Mouse (Mus musculus) hindbrain, embryonic 10.5 days (tissue): ENCODE data around the gene Oser1. TPM values are rescaled to one million over a fixed set of nuclear protein-coding genes. Genes with fewer than 3 reads are reported as not detected.
"Not testable (repeated sequence)": the region's sequence is repeated elsewhere in the genome, so short reads cannot be mapped to it uniquely, and the experiment has no call there.

ENCODE experiments used
- DNase-seq: peaks from one replicate; pipeline ENCODE4 v3.0.0-alpha.2; 2017; ENCODE audit warnings: low spot score
- H3K27ac ChIP-seq: fragments of 300-500 bp; sonication (generic); 2 replicates; pipeline ENCODE4 v1.5.1; 2016; ENCODE audit warnings: mild to moderate bottlenecking, moderate library complexity
- H3K27me3 ChIP-seq: fragments of 300-500 bp; sonication (generic); 2 replicates; pipeline ENCODE4 v1.6.1; 2016; ENCODE audit warnings: mild to moderate bottlenecking; ENCODE audit not compliant: poor library complexity, insufficient read depth, severe bottlenecking
- H3K36me3 ChIP-seq: fragments of 300-500 bp; sonication (generic); 2 replicates; pipeline ENCODE4 v1.6.1; 2016; ENCODE audit warnings: mild to moderate bottlenecking, moderate library complexity
- H3K4me1 ChIP-seq: fragments of 300-500 bp; sonication (generic); replicated peaks from 2 replicates; pipeline ENCODE4 v1.6.1; 2016; ENCODE audit warnings: mild to moderate bottlenecking
- H3K4me3 ChIP-seq: fragments of 300-500 bp; sonication (generic); 2 replicates; pipeline ENCODE4 v1.5.1; 2016; ENCODE audit warnings: mild to moderate bottlenecking, moderate library complexity
- H3K9me3 ChIP-seq: fragments of 300-500 bp; sonication (generic); 2 replicates; pipeline ENCODE4 v1.6.1; 2016; ENCODE audit warnings: mild to moderate bottlenecking, moderate library complexity
- WGBS: fragments of 180-500 bp; shearing (Covaris S2); methylation state at CpG from one replicate; pipeline ENCODE4 v1.1.7; 2016; 5-methylcytosine and 5-hydroxymethylcytosine counted together
- polyA plus RNA-seq: library from polyadenylated mRNA; unstranded; fragments of >200 nt; fragmentation: Nextera tagmentation; extraction: Ambion mirVana; gene quantifications from 2 replicates; pipeline ENCODE4 v1.2.1, GENCODE M21; 2016

Oser1 gene
- polyA plus RNA-seq, 1 experiment from 2014 or later, result 89.2 TPM

DNA sequence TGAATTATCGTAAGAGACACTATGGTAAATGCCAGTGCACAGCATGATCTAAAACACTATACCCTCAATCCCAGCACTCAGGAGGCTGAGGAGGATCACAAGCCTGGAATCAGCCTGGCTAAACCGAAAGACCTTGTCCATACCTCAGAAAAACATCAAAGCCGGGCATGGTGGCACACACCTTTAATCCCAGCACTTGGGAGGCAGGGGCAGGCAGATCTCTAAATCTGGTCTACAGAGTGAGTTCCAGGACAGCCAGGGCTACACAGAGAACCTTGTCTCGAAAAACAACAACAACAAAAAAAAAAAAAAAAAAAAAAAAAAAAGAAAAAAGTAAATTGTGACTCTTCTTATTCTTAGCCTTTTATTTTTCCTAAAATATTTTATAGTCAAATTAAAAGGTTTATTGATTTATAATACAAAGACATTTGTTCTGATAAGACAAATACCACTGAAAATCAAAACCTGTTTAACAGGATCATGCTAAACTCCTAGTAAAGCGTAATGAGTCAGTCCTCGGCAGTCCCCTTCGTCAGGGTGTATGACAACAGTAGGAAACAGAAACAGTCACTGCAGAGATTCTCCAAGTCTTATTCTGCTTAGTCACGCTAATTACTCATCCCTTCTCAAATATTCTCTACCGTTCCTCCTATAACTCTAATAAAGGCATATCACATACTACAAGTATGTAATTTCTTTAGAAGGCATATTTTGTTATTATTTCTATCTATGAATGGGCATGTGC lies 11.5 kb downstream of the Oser1 start:
- H3K27me3 ChIP-seq, result no peaks in the 10 kb centered on the region
- H3K4me1 ChIP-seq, result peaks cover 7% of the 10 kb centered on the region
- H3K27ac ChIP-seq, result no peak overlapping the region
- H3K36me3 ChIP-seq, result peaks cover 69% of the 10 kb centered on the region
- WGBS, result 95% methylated on average over 9 of the region's 9 CpGs
- H3K9me3 ChIP-seq, result no peaks in the 10 kb centered on the region
- no peak overlapping the region for H3K4me3 ChIP-seq
- DNase-seq, result no peak

- Histone ChIP-seq H3K27ac (no peak overlapping the region), H3K36me3 (peaks cover 74% of the 10 kb centered on the region), H3K27me3 (no peaks in the 10 kb centered on the region), H3K9me3 (no peaks in the 10 kb centered on the region), H3K4me1 (peaks cover 1% of the 10 kb centered on the region), H3K4me3 (no peak overlapping the region)
- DNase-seq, result no peak
- WGBS, result 95% methylated on average over 4 of the region's 4 CpGs
These were observed 12.1 kb downstream of the Oser1 start for GRCm38 (mm10) chr2:163412419-163412818.

DNA sequence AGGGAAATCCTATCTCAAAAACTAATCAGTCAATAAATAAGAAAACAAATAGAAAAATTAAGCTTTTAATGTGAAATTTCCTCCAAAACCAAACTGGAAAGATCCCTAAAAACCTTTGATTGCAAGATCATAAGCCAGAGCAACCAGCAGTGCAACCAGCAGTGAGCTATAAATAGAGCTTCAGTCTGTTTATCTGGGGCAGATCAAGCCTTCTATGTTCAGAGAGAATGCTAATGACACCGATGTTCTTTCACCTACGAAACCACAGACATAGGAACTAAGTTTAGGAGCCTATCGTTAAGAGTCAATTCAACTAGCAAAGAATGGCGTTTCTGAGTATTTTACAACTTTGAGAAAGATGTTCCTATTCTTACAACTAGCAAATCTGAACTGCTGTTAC lies 12.7 kb downstream of the Oser1 start:
- Histone ChIP-seq H3K27ac (no peak overlapping the region), H3K4me1 (no peaks in the 10 kb centered on the region), H3K27me3 (no peaks in the 10 kb centered on the region), H3K9me3 (no peaks in the 10 kb centered on the region), H3K4me3 (no peak overlapping the region), H3K36me3 (peaks cover 80% of the 10 kb centered on the region)
- DNase-seq, result no peak
- 95% methylated on average over 4 of the region's 4 CpGs for WGBS

- not testable (repeated sequence) for H3K9me3 ChIP-seq, H3K27me3 ChIP-seq, H3K4me3 ChIP-seq, H3K27ac ChIP-seq, DNase-seq, H3K4me1 ChIP-seq
- peaks cover 81% of the 10 kb centered on the region for H3K36me3 ChIP-seq
- 96% methylated on average over 3 of the region's 3 CpGs for WGBS
These were observed 13.2 kb downstream of the Oser1 start for GRCm38 (mm10) chr2:163411344-163411743.

DNA sequence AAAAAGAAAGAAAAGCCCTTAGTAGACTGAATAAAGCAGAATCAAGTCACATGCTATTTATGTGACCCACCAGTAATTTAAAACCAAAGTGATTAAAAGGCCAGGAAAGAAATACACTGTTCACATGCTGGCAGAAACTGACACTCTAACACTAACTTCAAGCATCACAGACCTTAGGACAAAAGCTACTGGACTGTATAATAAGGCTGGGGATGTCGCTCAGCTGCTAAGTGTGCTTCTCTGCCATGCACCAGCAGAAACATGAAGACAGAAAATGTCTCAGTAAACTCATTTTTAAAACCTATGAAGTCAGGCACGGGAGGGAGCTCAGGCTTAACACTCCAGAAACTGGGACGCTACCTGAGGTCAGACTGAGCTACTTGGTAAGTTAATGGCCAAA lies 14.3 kb downstream of the Oser1 start:
- WGBS, result 92% methylated on average over 3 of the region's 3 CpGs
- no peaks in the 10 kb centered on the region for H3K9me3 ChIP-seq
- H3K36me3 ChIP-seq, result peaks cover 86% of the 10 kb centered on the region
- H3K4me3 ChIP-seq, result no peak overlapping the region
- no peak overlapping the region for H3K27ac ChIP-seq
- H3K27me3 ChIP-seq, result no peaks in the 10 kb centered on the region
- H3K4me1 ChIP-seq, result no peaks in the 10 kb centered on the region
- no peak for DNase-seq

DNA sequence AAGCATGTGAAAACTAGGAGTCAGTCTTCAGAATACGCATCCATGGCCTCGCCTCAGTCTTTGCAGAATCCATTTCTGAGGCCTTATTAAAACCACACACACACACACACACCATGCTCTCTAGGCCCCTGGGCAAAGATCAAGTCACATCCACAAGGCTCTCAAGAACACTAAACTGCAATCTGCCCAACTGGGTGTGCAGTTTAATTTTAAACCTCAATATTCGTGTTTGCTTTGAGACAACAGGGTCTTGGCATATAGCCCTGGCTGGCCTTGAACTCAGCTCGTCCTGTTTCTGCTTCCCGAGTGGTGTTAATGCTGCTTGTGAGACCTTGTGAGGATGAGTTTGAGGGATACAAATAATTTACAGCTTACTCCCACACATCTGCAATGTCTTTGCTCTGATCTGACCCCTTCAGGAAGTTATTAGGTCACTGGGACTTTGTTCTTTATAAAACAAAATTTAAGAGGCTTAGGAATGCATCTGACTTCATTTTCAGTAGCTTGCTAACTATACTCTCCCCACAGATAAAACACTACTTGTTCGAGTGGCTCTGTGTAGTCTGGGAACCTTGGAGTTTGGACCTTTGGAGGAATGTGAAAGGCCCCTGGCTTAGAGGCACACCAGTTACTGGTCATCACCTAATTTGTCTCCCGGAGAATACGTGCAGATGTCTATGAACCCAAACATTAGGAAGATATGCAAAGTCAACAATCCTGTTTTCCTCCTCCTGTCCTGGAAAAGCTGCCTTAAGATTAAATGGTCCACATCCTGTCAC lies 20.3 kb downstream of the Oser1 start:
- H3K4me1 ChIP-seq, result no peaks in the 10 kb centered on the region
- 88% methylated on average over 8 of the region's 8 CpGs for WGBS

DNA sequence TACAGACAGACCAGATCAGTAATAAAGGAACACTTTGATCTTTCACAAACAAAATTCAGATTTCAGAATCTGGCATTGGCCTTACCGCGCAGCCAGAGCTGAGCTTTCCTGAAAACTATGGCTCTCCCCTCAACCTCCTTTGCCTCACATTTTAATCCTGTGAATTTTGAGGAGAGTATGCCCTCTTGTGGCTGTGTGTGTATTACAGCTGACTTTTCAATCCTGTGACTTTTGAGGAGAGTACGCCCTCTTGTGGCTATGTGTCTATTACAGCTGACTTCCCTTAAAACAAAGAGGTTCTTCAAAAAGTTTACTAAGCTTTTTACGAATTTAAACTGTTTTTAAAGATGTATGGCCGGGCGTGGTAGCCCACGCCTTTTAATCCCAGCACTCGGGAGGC lies 23.3 kb downstream of the Oser1 start:
- H3K4me1 ChIP-seq, result peaks cover 13% of the 10 kb centered on the region
- no peaks in the 10 kb centered on the region for H3K9me3 ChIP-seq
- no peak overlapping the region for H3K27ac ChIP-seq
- 13% methylated on average over 8 of the region's 8 CpGs for WGBS
- H3K4me3 ChIP-seq, result no peak overlapping the region
- no peaks in the 10 kb centered on the region for H3K27me3 ChIP-seq
- DNase-seq, result peak; percentile 76
- H3K36me3 ChIP-seq, result peaks cover 14% of the 10 kb centered on the region

More for the DNA sequence above, 20.3 kb downstream of the Oser1 start:
- H3K36me3 ChIP-seq, result peaks cover 38% of the 10 kb centered on the region
- no peak overlapping the region for H3K4me3 ChIP-seq
- no peak for DNase-seq
- H3K27me3 ChIP-seq, result no peaks in the 10 kb centered on the region
- no peaks in the 10 kb centered on the region for H3K9me3 ChIP-seq
- H3K27ac ChIP-seq, result no peak overlapping the region

GRCm38 (mm10) chr2:163399222-163399621 lies 25.3 kb downstream of the Oser1 start:
- H3K9me3 ChIP-seq, result no peaks in the 10 kb centered on the region
- no peak overlapping the region for H3K4me3 ChIP-seq
- H3K36me3 ChIP-seq, result no peaks in the 10 kb centered on the region
- 81% methylated on average over 8 of the region's 8 CpGs for WGBS
- no peak overlapping the region for H3K27ac ChIP-seq
- DNase-seq, result no peak
- H3K4me1 ChIP-seq, result peaks cover 13% of the 10 kb centered on the region
- no peaks in the 10 kb centered on the region for H3K27me3 ChIP-seq

DNA sequence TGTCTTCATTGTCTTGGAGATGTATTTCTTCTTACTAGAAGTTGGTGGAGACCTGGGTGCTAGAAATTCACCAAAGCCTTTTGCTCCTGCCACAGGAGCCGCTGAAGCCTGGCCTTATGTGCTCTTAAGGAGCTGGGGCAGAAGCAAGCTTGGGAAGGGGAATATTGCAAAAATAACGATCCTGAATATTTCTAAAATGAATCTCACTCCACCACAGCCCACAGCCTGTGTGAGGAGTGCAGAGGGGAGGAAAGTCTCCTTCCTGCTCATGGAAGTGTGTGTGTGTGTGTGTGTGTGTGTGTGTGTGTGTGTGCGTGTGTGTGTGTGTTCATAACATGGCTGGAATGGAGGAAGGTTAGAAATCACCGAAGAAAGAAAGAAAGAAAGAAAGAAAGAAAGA lies 25.7 kb downstream of the Oser1 start:
- H3K27me3 ChIP-seq, result no peaks in the 10 kb centered on the region
- WGBS, result 89% methylated on average over 4 of the region's 4 CpGs
- no peak for DNase-seq
- H3K4me1 ChIP-seq, result peaks cover 13% of the 10 kb centered on the region
- no peaks in the 10 kb centered on the region for H3K36me3 ChIP-seq
- no peak overlapping the region for H3K4me3 ChIP-seq
- H3K27ac ChIP-seq, result no peak overlapping the region
- no peaks in the 10 kb centered on the region for H3K9me3 ChIP-seq

DNA sequence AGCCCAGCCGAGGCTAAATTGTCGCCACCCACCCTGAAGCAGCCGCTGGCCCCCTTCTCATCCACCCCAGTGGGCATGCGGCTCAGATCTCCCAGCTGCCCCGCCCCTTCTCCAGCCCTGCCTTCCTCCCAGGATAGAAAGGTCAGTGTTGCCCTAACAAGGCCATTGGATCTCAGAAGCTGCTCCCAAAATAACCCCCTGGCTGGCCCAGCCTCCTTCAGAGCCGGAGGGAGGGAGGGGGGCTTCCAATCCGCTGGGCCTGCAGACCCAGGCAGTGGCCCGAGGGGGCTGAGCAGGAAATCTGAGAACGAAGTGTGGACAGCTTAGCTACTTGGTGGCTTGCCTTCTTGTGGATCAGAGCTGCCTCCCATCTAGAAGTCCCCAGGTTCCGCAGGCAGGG lies 26.6 kb downstream of the Oser1 start, which contains the start of gene Jph2:
Gene Jph2 (minus strand): TSS at position 89 of the 400 bp plus-strand sequence.
- H3K36me3 ChIP-seq, result no peaks in the 10 kb centered on the region
- peak within 1 kb of the TSS; percentile 36; the same call in 1 of the 2 replicates for H3K27ac ChIP-seq
- H3K4me1 ChIP-seq, result peaks cover 13% of the 10 kb centered on the region
- no peaks in the 10 kb centered on the region for H3K27me3 ChIP-seq
- WGBS, result 11% methylated on average over 10 of the region's 10 CpGs
- no peaks in the 10 kb centered on the region for H3K9me3 ChIP-seq
- H3K4me3 ChIP-seq, result peak within 1 kb of the TSS; percentile 22
- DNase-seq, result peak; percentile 60

DNA sequence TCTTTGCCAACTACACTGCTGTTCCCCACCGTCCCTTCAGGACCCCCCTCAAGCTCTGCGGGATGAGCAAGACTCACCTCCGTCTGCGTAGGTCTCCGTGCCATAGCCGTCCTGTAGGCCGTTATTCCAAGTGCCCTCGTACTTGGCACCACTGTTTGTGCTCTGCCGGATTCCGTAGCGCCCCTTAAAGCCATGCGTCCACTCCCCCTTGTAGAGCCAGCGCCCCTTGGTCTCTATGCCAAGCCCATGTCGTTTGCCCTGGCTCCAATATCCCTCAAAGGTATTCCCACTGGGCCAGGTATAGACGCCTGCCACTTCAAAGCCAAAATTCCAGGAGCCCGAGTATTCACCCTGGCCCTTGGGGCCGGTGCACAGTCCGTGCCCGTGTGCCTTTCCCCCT lies 27.4 kb downstream of the Oser1 start:
- Histone ChIP-seq H3K36me3 (no peaks in the 10 kb centered on the region), H3K4me1 (peaks cover 13% of the 10 kb centered on the region), H3K4me3 (peak overlapping the region; percentile 22; the same call in 1 of the 2 replicates), H3K9me3 (no peaks in the 10 kb centered on the region), H3K27ac (no peak overlapping the region), H3K27me3 (no peaks in the 10 kb centered on the region)
- no peak for DNase-seq
- 90% methylated on average over 19 of the region's 19 CpGs for WGBS

GRCm38 (mm10) chr2:163394977-163395376 lies 29.5 kb downstream of the Oser1 start:
- no peaks in the 10 kb centered on the region for H3K36me3 ChIP-seq

GRCm38 (mm10) chr2:163393976-163394375 lies 30.5 kb downstream of the Oser1 start:
- H3K4me3 ChIP-seq, result no peak overlapping the region
- no peak for DNase-seq
- 80% methylated on average over 6 of the region's 6 CpGs for WGBS
- no peaks in the 10 kb centered on the region for H3K9me3 ChIP-seq
- no peaks in the 10 kb centered on the region for H3K27me3 ChIP-seq
- H3K36me3 ChIP-seq, result no peaks in the 10 kb centered on the region
- H3K4me1 ChIP-seq, result peaks cover 13% of the 10 kb centered on the region
- H3K27ac ChIP-seq, result no peak overlapping the region

More at GRCm38 (mm10) chr2:163394977-163395376, 29.5 kb downstream of the Oser1 start:
- no peak overlapping the region for H3K27ac ChIP-seq
- H3K4me1 ChIP-seq, result peaks cover 13% of the 10 kb centered on the region
- H3K4me3 ChIP-seq, result no peak overlapping the region
- H3K27me3 ChIP-seq, result no peaks in the 10 kb centered on the region
- no peak for DNase-seq
- 78% methylated on average over 6 of the region's 6 CpGs for WGBS
- H3K9me3 ChIP-seq, result no peaks in the 10 kb centered on the region
